Mouse (Mus musculus) lung, postnatal 0 days (tissue): Measurements from ENCODE around the gene Acer2. TPM values are rescaled to one million over a fixed set of nuclear protein-coding genes. Genes with fewer than 3 reads are reported as not detected.

Experiments used
- ATAC-seq: fragments of 200-750 bp; cut with Nextera tagmentation; 2 replicates; pipeline ENCODE4 v1.8.0; 2017; ENCODE audit warnings: moderate library complexity
- DNase-seq: peaks from one replicate; pipeline ENCODE4 v3.0.0-alpha.2; 2016; ENCODE audit warnings: low spot score
- H3K27ac ChIP-seq: fragments of 300-500 bp; sonication (generic); 2 replicates; pipeline ENCODE4 v1.5.1; 2014; ENCODE audit warnings: antibody characterized with exemption, mild to moderate bottlenecking, low read length, mixed read lengths
- H3K27me3 ChIP-seq: fragments of 300-500 bp; sonication (generic); replicated peaks from 2 replicates; pipeline ENCODE4 v1.6.1; 2014; ENCODE audit warnings: low read length, mixed read lengths; ENCODE audit not compliant: insufficient read depth
- H3K36me3 ChIP-seq: fragments of 300-500 bp; sonication (generic); 2 replicates; pipeline ENCODE4 v1.6.1; 2014; ENCODE audit warnings: low read length, mixed read lengths; ENCODE audit not compliant: insufficient read depth
- H3K4me1 ChIP-seq: fragments of 300-500 bp; sonication (generic); 2 replicates; pipeline ENCODE4 v1.6.1; 2014; ENCODE audit warnings: antibody characterized with exemption, low read depth, low read length, mixed read lengths; ENCODE audit not compliant: insufficient read depth
- H3K4me2 ChIP-seq: fragments of 300-500 bp; sonication (generic); replicated peaks from 2 replicates; pipeline ENCODE4 v1.6.1; 2014; ENCODE audit warnings: low read depth, mild to moderate bottlenecking, low read length, moderate library complexity, mixed read lengths
- H3K4me3 ChIP-seq: fragments of 300-500 bp; sonication (generic); 2 replicates; pipeline ENCODE4 v1.5.1; 2014; ENCODE audit warnings: low read depth, low read length
- H3K9ac ChIP-seq: fragments of 300-500 bp; sonication (generic); replicated peaks from 2 replicates; pipeline ENCODE4 v1.6.1; 2014; ENCODE audit warnings: low read depth, mild to moderate bottlenecking
- H3K9me3 ChIP-seq: fragments of 300-500 bp; sonication (generic); 2 replicates; pipeline ENCODE4 v1.6.1; 2016; ENCODE audit warnings: low read length, mixed read lengths
- CTCF ChIP-seq: IDR thresholded peaks from 2 replicates; pipeline ENCODE4 v1.5.1; 2016; ENCODE audit warnings: antibody characterized with exemption, mild to moderate bottlenecking
- EP300 ChIP-seq: IDR thresholded peaks from 2 replicates; pipeline ENCODE4 v1.6.1; 2016; ENCODE audit warnings: antibody characterized with exemption, mild to moderate bottlenecking, control low read depth
- WGBS: fragments of 180-500 bp; shearing (Covaris S2); extraction: QIAGEN DNeasy Blood & Tissue Kit; methylation state at CpG from one replicate; pipeline ENCODE4 v1.1.7; 2014; 5-methylcytosine and 5-hydroxymethylcytosine counted together
- polyA plus RNA-seq: library from polyadenylated mRNA; unstranded; fragments of >200 nt; fragmentation: Nextera tagmentation; extraction: Ambion mirVana; gene quantifications from 2 replicates; pipeline ENCODE4 v1.2.1, GENCODE M21; 2015

Gene Acer2
- polyA plus RNA-seq, 1 experiment from 2014 or later: 92.9 TPM

GRCm38 (mm10) chr4:86902351-86902750 is 28.2 kb downstream of the Acer2 start:
- Histone ChIP-seq H3K4me2 (no peak overlapping the region), H3K9me3 (no peaks in the 10 kb centered on the region), H3K9ac (no peak overlapping the region), H3K27me3 (no peaks in the 10 kb centered on the region), H3K4me1 (peaks cover 4% of the 10 kb centered on the region; the same call in 1 of the 2 replicates), H3K36me3 (no peaks in the 10 kb centered on the region), H3K27ac (no peak overlapping the region), H3K4me3 (no peak overlapping the region)
- WGBS: 41% methylated on average over 6 of the region's 6 CpGs
- ATAC-seq: peak; percentile 74
- peak; percentile 67 for DNase-seq
- TF ChIP-seq CTCF (no peak), EP300 (peak; percentile 97)

GRCm38 (mm10) chr4:86904969-86905368 is 30.8 kb downstream of the Acer2 start:
- Histone ChIP-seq H3K27ac (no peak overlapping the region), H3K9ac (no peak overlapping the region), H3K4me1 (no peaks in the 10 kb centered on the region), H3K36me3 (no peaks in the 10 kb centered on the region), H3K27me3 (no peaks in the 10 kb centered on the region), H3K9me3 (no peaks in the 10 kb centered on the region), H3K4me3 (no peak overlapping the region), H3K4me2 (no peak overlapping the region)
- ATAC-seq (no peak), DNase-seq (no peak)
- TF ChIP-seq EP300 (no peak), CTCF (peak; percentile 62)
- 33% methylated on average over 3 of the region's 3 CpGs for WGBS

- no peaks in the 10 kb centered on the region for H3K4me1 ChIP-seq
- no peaks in the 10 kb centered on the region for H3K27me3 ChIP-seq
- no peak overlapping the region for H3K4me3 ChIP-seq
- no peak overlapping the region for H3K4me2 ChIP-seq
- ATAC-seq (no peak), DNase-seq (no peak)
- H3K9ac ChIP-seq: no peak overlapping the region
- WGBS: 67% methylated on average over 1 of the region's 1 CpGs
- H3K9me3 ChIP-seq: no peaks in the 10 kb centered on the region
- no peaks in the 10 kb centered on the region; the same call in 1 of the 2 replicates for H3K36me3 ChIP-seq
- TF ChIP-seq CTCF (no peak), EP300 (no peak)
- H3K27ac ChIP-seq: no peak overlapping the region
These were observed 31.7 kb downstream of the Acer2 start for GRCm38 (mm10) chr4:86905869-86906268.

GRCm38 (mm10) chr4:86911576-86912341 is 37.6 kb downstream of the Acer2 start:
- WGBS: 29% methylated on average over 18 of the region's 18 CpGs
- TF ChIP-seq EP300: no peak
- no peak for TF ChIP-seq CTCF
- Histone ChIP-seq H3K27me3 (no peaks in the 10 kb centered on the region), H3K9ac (no peak overlapping the region), H3K4me2 (no peak overlapping the region), H3K4me1 (no peaks in the 10 kb centered on the region), H3K36me3 (no peaks in the 10 kb centered on the region; the same call in 1 of the 2 replicates), H3K27ac (no peak overlapping the region), H3K9me3 (no peaks in the 10 kb centered on the region), H3K4me3 (no peak overlapping the region)
- DNase-seq: no peak
- no peak for ATAC-seq

DNA sequence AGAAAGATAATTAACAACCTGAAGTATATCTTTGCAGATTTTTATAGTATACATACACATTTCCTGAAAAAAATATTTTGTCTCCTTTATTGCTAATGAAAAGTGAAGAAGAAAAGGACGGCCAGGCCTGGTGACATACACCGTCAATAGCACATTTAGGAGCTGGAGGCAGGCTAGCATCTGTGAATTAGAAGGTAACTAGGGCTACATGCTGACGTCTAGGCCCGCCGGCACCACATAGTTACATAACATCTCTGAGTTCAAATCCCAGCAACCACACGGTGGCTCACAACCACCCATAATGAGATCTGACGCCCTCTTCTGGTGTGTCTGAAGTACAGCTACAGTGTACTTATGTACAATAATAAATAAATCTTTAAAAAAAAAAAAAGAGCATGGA is 38.6 kb downstream of the Acer2 start:
- H3K4me2 ChIP-seq: no peak overlapping the region
- H3K9me3 ChIP-seq: no peaks in the 10 kb centered on the region
- H3K4me1 ChIP-seq: no peaks in the 10 kb centered on the region
- no peaks in the 10 kb centered on the region; the same call in 1 of the 2 replicates for H3K36me3 ChIP-seq
- TF ChIP-seq CTCF: no peak
- no peak for TF ChIP-seq EP300
- WGBS: 78% methylated on average over 7 of the region's 7 CpGs
- no peak overlapping the region for H3K9ac ChIP-seq
- H3K27ac ChIP-seq: no peak overlapping the region
- no peaks in the 10 kb centered on the region for H3K27me3 ChIP-seq
- H3K4me3 ChIP-seq: no peak overlapping the region
- DNase-seq: no peak
- ATAC-seq: no peak

- TF ChIP-seq CTCF: peak; percentile 43
- TF ChIP-seq EP300: no peak
- Histone ChIP-seq H3K27ac (no peak overlapping the region), H3K36me3 (no peaks in the 10 kb centered on the region), H3K9ac (no peak overlapping the region), H3K27me3 (no peaks in the 10 kb centered on the region), H3K4me1 (no peaks in the 10 kb centered on the region), H3K9me3 (no peaks in the 10 kb centered on the region), H3K4me3 (no peak overlapping the region), H3K4me2 (no peak overlapping the region)
- WGBS: 62% methylated on average over 1 of the region's 1 CpGs
- no peak for DNase-seq
- no peak for ATAC-seq
These were observed 41.9 kb downstream of the Acer2 start for GRCm38 (mm10) chr4:86916062-86916461.
